Mouse (Mus musculus) heart, adult 2 months (tissue): Measurements from ENCODE around the gene Smg6. TPM values are rescaled to one million over a fixed set of nuclear protein-coding genes. Genes with fewer than 3 reads are reported as not detected.

Source experiments
- DNase-seq, 2 experiments: peaks; one replicate each; pipeline ENCODE4 v3.0.0; 2021
- H3K27ac ChIP-seq: fragments of 200-600 bp; 2 replicates; pipeline ENCODE4 v1.8.1; 2022
- H3K27me3 ChIP-seq: fragments of 200-500 bp; 2 replicates; pipeline ENCODE4 v1.6.1; 2012; ENCODE audit warnings: mild to moderate bottlenecking, low read length, inconsistent platforms, mixed read lengths; ENCODE audit not compliant: control insufficient read depth, insufficient read depth
- H3K36me3 ChIP-seq: fragments of 200-500 bp; 2 replicates; pipeline ENCODE4 v1.6.1; 2012; ENCODE audit warnings: low read length, inconsistent platforms; ENCODE audit not compliant: control insufficient read depth, insufficient read depth
- H3K4me1 ChIP-seq: fragments of 200-500 bp; 2 replicates; pipeline ENCODE4 v1.6.1; 2011; ENCODE audit warnings: low read length; ENCODE audit not compliant: control insufficient read depth, insufficient read depth
- H3K4me3 ChIP-seq: fragments of 200-600 bp; 2 replicates; pipeline ENCODE4 v1.8.1; 2022
- H3K79me2 ChIP-seq: fragments of 200-500 bp; replicated peaks from 2 replicates; pipeline ENCODE4 v1.6.1; 2012; ENCODE audit warnings: mild to moderate bottlenecking, inconsistent platforms, low read length, moderate library complexity, mixed read lengths; ENCODE audit not compliant: control insufficient read depth, insufficient read depth
- H3K9ac ChIP-seq: fragments of 200-500 bp; 2 replicates; pipeline ENCODE4 v1.6.1; 2012; ENCODE audit warnings: low read depth, mild to moderate bottlenecking, control low read depth, inconsistent platforms, low read length, mixed read lengths
- CTCF ChIP-seq: fragments of 200-600 bp; IDR thresholded peaks from 2 replicates; pipeline ENCODE4 v1.8.1; 2022; ENCODE audit warnings: antibody characterized with exemption, mild to moderate bottlenecking, moderate library complexity
- EP300 ChIP-seq: fragments of 200-500 bp; IDR thresholded peaks from 2 replicates; pipeline ENCODE4 v1.6.1; 2011; ENCODE audit warnings: low read depth, low read length, control low read depth; ENCODE audit not compliant: insufficient read depth
- POLR2A ChIP-seq: fragments of 200-500 bp; IDR thresholded peaks from 2 replicates; pipeline ENCODE4 v1.6.1; 2011; ENCODE audit warnings: mild to moderate bottlenecking, low read depth, low read length, control low read depth; ENCODE audit not compliant: insufficient read depth
- WGBS: fragments of 180-500 bp; shearing (Covaris S2); methylation state at CpG from one replicate; pipeline ENCODE4 v1.1.7; 2018; 5-methylcytosine and 5-hydroxymethylcytosine counted together
- intact Hi-C: fragments of 180-260 bp; cut with DNase I; formaldehyde crosslinking; loops from one replicate; pipeline ENCODE4 v1.15.1; 2025
- polyA plus RNA-seq: library from polyadenylated mRNA; depleted of rRNA; stranded (reverse); fragments of >200 nt; gene quantifications from 2 replicates; pipeline ENCODE4 v1.2.3, GENCODE M21; 2012
- total RNA-seq, 2 experiments: library from RNA; stranded (reverse); gene quantifications; 2 replicates each; pipeline ENCODE4 v1.2.3; 2021

Gene Smg6
- total and polyA plus RNA-seq, 3 experiments, result 17.8 to 19.5 (median 18.1) TPM

GRCm38 (mm10) chr11:75047066-75047465 lies 121.4 kb downstream of the Smg6 start:
- no peaks in the 10 kb centered on the region for H3K79me2 ChIP-seq
- H3K4me1 ChIP-seq, result peaks cover 27% of the 10 kb centered on the region
- H3K27me3 ChIP-seq, result no peaks in the 10 kb centered on the region
- H3K9ac ChIP-seq, result no peak overlapping the region
- H3K36me3 ChIP-seq, result peaks cover 45% of the 10 kb centered on the region
- H3K4me3 ChIP-seq, result peak overlapping the region; percentile 7; the same call in 1 of the 2 replicates
- 4% methylated on average over 6 of the region's 6 CpGs for WGBS
- peak; percentile 84 to 91 for DNase-seq
- peak overlapping the region; percentile 90 for H3K27ac ChIP-seq
- TF ChIP-seq EP300 (peak; percentile 90), CTCF (no peak)
- intact Hi-C loops, result loop anchor here (2.0 kb wide), 1 partner anchor 32 kb away; no protein-coding TSS in a partner anchor

DNA sequence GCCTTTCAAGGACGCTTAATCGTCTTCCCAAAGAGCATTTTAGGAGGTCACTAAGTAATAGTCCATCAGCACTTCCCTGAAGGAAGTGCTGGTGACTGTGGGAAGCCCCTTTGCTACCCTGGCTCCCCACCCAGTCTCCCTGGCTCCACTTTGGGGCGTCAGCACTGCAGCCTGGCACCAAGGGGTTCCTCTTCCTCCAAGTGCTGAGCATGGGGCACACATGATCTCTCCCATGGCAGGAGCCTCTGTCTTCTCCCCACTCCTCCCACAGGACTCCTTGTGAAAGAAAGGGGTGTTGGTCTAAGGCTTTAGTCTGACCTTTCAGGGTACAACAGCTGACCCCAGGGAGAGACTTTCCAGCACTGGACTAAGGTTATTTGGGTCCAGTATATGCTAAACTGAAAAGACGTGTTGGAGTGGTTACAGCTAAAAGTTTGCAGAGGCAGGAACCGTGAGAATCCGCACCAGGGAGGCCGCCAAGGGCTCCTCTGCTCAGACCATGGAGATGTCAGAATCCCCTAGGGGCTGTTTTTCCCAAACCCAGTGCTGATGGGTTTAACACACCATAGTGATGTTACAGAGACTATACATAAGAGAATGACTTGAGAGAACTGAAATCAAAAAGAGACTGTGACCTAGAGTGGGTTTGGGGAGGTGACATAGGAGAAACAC lies 122.2 kb downstream of the Smg6 start:
- H3K4me3 ChIP-seq, result no peak overlapping the region
- DNase-seq, result peak; percentile 56 to 62
- TF ChIP-seq POLR2A (no peak), EP300 (no peak), CTCF (no peak)
- peaks cover 33% of the 10 kb centered on the region for H3K4me1 ChIP-seq
- intact Hi-C loops, result loop anchor here (2.0 kb wide), 1 partner anchor 33 kb away; no protein-coding TSS in a partner anchor
- H3K9ac ChIP-seq, result peak overlapping the region; percentile 59
- H3K36me3 ChIP-seq, result peaks cover 52% of the 10 kb centered on the region
- whole genome bisulfite sequencing, result 37% methylated on average over 7 of the region's 7 CpGs
- H3K79me2 ChIP-seq, result no peaks in the 10 kb centered on the region
- peak overlapping the region; percentile 90 for H3K27ac ChIP-seq
- no peaks in the 10 kb centered on the region for H3K27me3 ChIP-seq

- H3K79me2 ChIP-seq, result no peaks in the 10 kb centered on the region
- H3K4me1 ChIP-seq, result peaks cover 36% of the 10 kb centered on the region
- H3K4me3 ChIP-seq, result no peak overlapping the region
- no peak for TF ChIP-seq CTCF
- no peak for TF ChIP-seq EP300
- TF ChIP-seq POLR2A, result no peak
- H3K36me3 ChIP-seq, result peaks cover 56% of the 10 kb centered on the region
- peak overlapping the region; percentile 90 for H3K27ac ChIP-seq
- intact Hi-C loops, result no loop called here
- 33% methylated on average over 2 of the region's 2 CpGs for WGBS
- no peak for DNase-seq
- H3K9ac ChIP-seq, result no peak overlapping the region
- no peaks in the 10 kb centered on the region for H3K27me3 ChIP-seq
Measured at GRCm38 (mm10) chr11:75049146-75049545, 123.5 kb downstream of the Smg6 start.

- Histone ChIP-seq H3K27ac (peak overlapping the region; percentile 90), H3K27me3 (no peaks in the 10 kb centered on the region), H3K36me3 (peaks cover 60% of the 10 kb centered on the region), H3K9ac (no peak overlapping the region), H3K79me2 (no peaks in the 10 kb centered on the region), H3K4me3 (no peak overlapping the region), H3K4me1 (peaks cover 40% of the 10 kb centered on the region)
- 56% methylated on average over 2 of the region's 2 CpGs for WGBS
- intact Hi-C loops, result no loop called here
- TF ChIP-seq CTCF, result no peak
- TF ChIP-seq POLR2A, result no peak
- TF ChIP-seq EP300, result no peak
- no peak for DNase-seq
Measured at GRCm38 (mm10) chr11:75049807-75050206, 124.2 kb downstream of the Smg6 start.

DNA sequence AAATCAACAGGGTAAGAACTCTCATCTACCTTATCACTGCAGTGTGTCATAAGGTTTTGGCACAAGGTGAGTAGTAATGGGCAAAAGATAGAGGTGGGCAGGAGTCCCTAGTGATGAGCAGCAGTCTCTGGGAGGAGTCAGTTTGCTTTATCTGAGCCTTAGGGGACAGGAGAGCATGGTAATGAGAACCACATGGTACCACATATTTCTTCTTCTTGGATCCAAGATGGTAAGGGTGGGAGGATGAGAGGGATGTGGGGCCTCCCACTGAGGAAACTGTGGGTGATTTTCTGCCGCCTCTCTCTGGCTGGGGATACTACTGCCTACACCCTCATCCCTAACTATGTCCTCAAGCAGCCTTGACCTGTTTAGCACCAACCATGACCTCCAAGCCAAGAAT lies 125.6 kb downstream of the Smg6 start:
- no peaks in the 10 kb centered on the region for H3K79me2 ChIP-seq
- WGBS, result 50% methylated on average over 1 of the region's 1 CpGs
- intact Hi-C loops, result loop anchor here (1.0 kb wide), 1 partner anchor 38 kb away; no protein-coding TSS in a partner anchor
- H3K27ac ChIP-seq, result peak overlapping the region; percentile 75
- H3K36me3 ChIP-seq, result peaks cover 57% of the 10 kb centered on the region
- no peak overlapping the region for H3K9ac ChIP-seq
- no peak for DNase-seq
- H3K4me1 ChIP-seq, result peaks cover 40% of the 10 kb centered on the region
- no peak for TF ChIP-seq POLR2A
- no peak for TF ChIP-seq CTCF
- TF ChIP-seq EP300, result no peak
- H3K4me3 ChIP-seq, result no peak overlapping the region
- no peaks in the 10 kb centered on the region for H3K27me3 ChIP-seq

GRCm38 (mm10) chr11:75051712-75052550 lies 126.3 kb downstream of the Smg6 start:
- intact Hi-C loops, result loop anchor here (1.0 to 2.0 kb wide), 2 partner anchors 39 to 113 kb away; no protein-coding TSS in a partner anchor
- Histone ChIP-seq H3K27me3 (no peaks in the 10 kb centered on the region), H3K4me3 (no peak overlapping the region), H3K79me2 (no peaks in the 10 kb centered on the region), H3K36me3 (peaks cover 51% of the 10 kb centered on the region), H3K4me1 (peaks cover 34% of the 10 kb centered on the region), H3K27ac (peak overlapping the region; percentile 75), H3K9ac (no peak overlapping the region)
- 39% methylated on average over 13 of the region's 13 CpGs for WGBS
- peak; percentile 56; the same call in 1 of the 2 replicates for TF ChIP-seq EP300
- TF ChIP-seq POLR2A, result no peak
- TF ChIP-seq CTCF, result peak; percentile 44
- DNase-seq, result peak; percentile 63 to 67
